Mouse (Mus musculus) kidney, adult 2 months (tissue): ENCODE results near the gene Nudt15. TPM values are rescaled to one million over a fixed set of nuclear protein-coding genes. Genes with fewer than 3 reads are reported as not detected.
"Not testable (repeated sequence)": the region's sequence is repeated elsewhere in the genome, so short reads cannot be mapped to it uniquely, and the experiment has no call there.

ENCODE experiments used
- DNase-seq: peaks from one replicate; pipeline ENCODE4 v3.0.0; 2021
- H3K27ac ChIP-seq: fragments of 200-500 bp; 2 replicates; pipeline ENCODE4 v1.5.1; 2012; ENCODE audit warnings: low read depth, low read length, control low read depth, inconsistent platforms; ENCODE audit not compliant: insufficient read depth
- H3K27me3 ChIP-seq: fragments of 200-500 bp; replicated peaks from 2 replicates; pipeline ENCODE4 v1.6.1; 2012; ENCODE audit warnings: mild to moderate bottlenecking, moderate library complexity, low read length, inconsistent platforms; ENCODE audit not compliant: control insufficient read depth, insufficient read depth
- H3K36me3 ChIP-seq: fragments of 200-500 bp; 2 replicates; pipeline ENCODE4 v1.6.1; 2012; ENCODE audit warnings: mild to moderate bottlenecking, moderate library complexity, low read length, inconsistent platforms; ENCODE audit not compliant: control insufficient read depth, insufficient read depth
- H3K4me1 ChIP-seq: fragments of 200-500 bp; 2 replicates; pipeline ENCODE4 v1.6.1; 2011; ENCODE audit warnings: low read length; ENCODE audit not compliant: control insufficient read depth, insufficient read depth
- H3K4me3 ChIP-seq: fragments of 200-500 bp; 2 replicates; pipeline ENCODE4 v1.5.1; 2011; ENCODE audit warnings: mild to moderate bottlenecking, low read depth, low read length, control low read depth; ENCODE audit not compliant: insufficient read depth
- CTCF ChIP-seq: fragments of 200-500 bp; conservative IDR thresholded peaks from 2 replicates; pipeline ENCODE4 v1.5.1; 2011; ENCODE audit warnings: low read depth, mild to moderate bottlenecking, control low read depth, low read length, moderate library complexity, mixed read lengths; ENCODE audit not compliant: insufficient read depth, insufficient read length
- POLR2A ChIP-seq: fragments of 200-500 bp; IDR thresholded peaks from one replicate; pipeline ENCODE4 v1.6.1; 2011; ENCODE audit warnings: low read depth, low read length, control low read depth
- WGBS: fragments of 180-500 bp; shearing (Covaris S2); methylation state at CpG from one replicate; pipeline ENCODE4 v1.1.7; 2018; 5-methylcytosine and 5-hydroxymethylcytosine counted together
- polyA plus RNA-seq: library from polyadenylated mRNA; depleted of rRNA; stranded (reverse); fragments of >200 nt; gene quantifications from 2 replicates; pipeline ENCODE4 v1.2.3, GENCODE M21; 2012; rRNA removed

The Nudt15 gene
- 1.4 and 1.7 TPM in 2 replicates for polyA plus RNA-seq

DNA sequence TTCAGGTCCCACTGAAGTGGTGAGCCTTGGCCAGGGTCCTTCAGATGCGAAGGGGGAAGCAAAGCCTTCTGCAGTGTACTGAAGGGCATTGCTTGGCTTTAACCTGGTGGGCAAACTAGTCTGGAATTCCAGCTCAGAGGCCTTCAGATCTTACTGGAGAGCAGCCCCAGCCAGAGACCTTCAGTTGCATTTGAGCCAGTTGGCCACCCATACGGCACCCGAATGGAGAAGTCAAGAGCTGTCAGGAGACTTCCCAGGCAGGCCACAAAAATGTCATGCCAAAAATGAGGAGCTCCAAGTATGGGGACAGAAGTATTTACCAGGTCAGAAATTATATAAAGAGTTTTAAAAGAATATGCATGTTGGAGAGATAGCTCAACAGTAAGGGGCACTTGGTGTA, at the start of gene Nudt15:
Nudt15 (minus strand) TSS at position 192 of the 400 bp plus-strand sequence.
- no peak for TF ChIP-seq CTCF
- DNase-seq: no peak
- H3K27me3 ChIP-seq: no peaks in the 10 kb centered on the region
- 0 out of 2 replicates have a peak, but pooled peaks cover 2% of the 10 kb centered on the region for H3K4me1 ChIP-seq
- H3K36me3 ChIP-seq: no peaks in the 10 kb centered on the region
- H3K27ac ChIP-seq: no peak within 1 kb of the TSS
- no peak within 1 kb of the TSS for H3K4me3 ChIP-seq
- WGBS: 95% methylated on average over 3 of the region's 3 CpGs

DNA sequence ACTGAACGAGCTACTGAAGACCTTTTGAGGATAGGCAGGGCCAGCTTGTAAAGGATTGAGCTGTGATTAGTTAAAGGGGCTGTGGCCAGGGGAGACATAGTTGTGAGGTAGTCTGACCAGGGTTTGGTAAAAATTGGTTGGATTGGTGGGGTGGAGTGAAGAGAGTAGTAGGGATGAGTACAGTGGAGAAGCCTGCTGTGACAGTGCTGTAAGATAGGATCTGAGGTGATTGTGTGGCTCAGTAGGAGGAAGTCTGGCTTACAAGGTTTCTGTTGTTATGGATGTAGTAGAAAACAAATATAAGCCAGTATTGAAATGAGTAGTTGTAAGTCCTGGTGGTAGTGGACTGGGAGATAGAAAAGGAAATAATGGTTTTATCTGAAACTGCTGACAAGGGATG, 44.1 kb upstream of the Nudt15 start:
- TF ChIP-seq POLR2A (no peak), CTCF (no peak)
- peaks cover 9% of the 10 kb centered on the region for H3K36me3 ChIP-seq
- DNase-seq: no peak
- H3K4me1 ChIP-seq: no peaks in the 10 kb centered on the region
- no peaks in the 10 kb centered on the region for H3K27me3 ChIP-seq
- no peak overlapping the region for H3K27ac ChIP-seq
- no peak overlapping the region for H3K4me3 ChIP-seq
- 85% methylated on average over 1 of the region's 1 CpGs for WGBS

- Histone ChIP-seq H3K27me3 (no peaks in the 10 kb centered on the region), H3K36me3 (peaks cover 5% of the 10 kb centered on the region), H3K4me3 (no peak overlapping the region), H3K27ac (no peak overlapping the region), H3K4me1 (no peaks in the 10 kb centered on the region)
- 83% methylated on average over 1 of the region's 1 CpGs for WGBS
- peak; percentile 6 for DNase-seq
- no peak for TF ChIP-seq POLR2A
- TF ChIP-seq CTCF: peak; percentile 53
Observed at GRCm38 (mm10) chr14:73588080-73588479, 40.0 kb upstream of the Nudt15 start.

DNA sequence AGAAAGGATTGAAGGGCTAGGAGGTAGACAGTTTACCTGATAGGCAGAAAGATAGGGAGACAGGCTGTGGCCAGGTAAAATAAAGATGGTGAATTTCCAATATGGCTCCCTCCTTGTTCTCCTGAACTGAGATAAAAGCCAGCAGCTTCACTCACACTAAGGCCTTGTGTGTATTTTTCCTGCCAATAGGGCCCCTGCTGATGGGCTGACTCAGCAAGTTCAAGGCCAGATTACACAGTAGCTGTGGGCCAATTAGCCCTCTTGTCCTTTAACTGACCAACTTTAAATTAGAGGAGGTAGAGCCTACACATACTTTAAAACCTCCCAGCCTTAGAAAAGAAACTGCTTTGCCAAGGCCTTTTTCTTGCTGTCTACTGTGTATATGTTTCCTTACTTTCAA, 28.3 kb upstream of the Nudt15 start:
- TF ChIP-seq CTCF (no peak), POLR2A (no peak)
- Histone ChIP-seq H3K4me1 (no peaks in the 10 kb centered on the region), H3K27ac (no peak overlapping the region), H3K4me3 (no peak overlapping the region), H3K27me3 (no peaks in the 10 kb centered on the region), H3K36me3 (peaks cover 3% of the 10 kb centered on the region)
- DNase-seq: peak; percentile 21

DNA sequence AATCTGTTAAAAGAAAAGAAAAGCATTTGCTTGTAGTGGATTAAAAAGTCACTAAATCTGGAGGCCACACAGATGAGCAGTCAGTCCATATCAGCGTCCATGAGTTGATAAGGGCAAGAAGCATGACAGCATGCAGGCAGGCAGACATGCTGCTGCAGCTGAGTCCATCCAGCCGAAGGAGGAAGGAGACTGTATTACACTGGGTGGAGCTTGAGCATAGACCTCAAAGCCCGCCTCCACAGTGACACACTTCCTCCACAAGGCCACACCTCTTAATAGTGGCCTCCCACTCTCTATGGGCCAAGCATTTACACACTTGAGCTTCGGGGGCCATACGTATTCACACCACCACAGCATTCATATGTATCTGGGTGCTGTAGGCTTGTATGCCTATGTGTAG, 26.0 kb upstream of the Nudt15 start:
- Histone ChIP-seq H3K27me3 (no peaks in the 10 kb centered on the region), H3K4me1 (no peaks in the 10 kb centered on the region), H3K36me3 (no peaks in the 10 kb centered on the region; the same call in 1 of the 2 replicates), H3K4me3 (no peak overlapping the region), H3K27ac (no peak overlapping the region)
- no peak for DNase-seq
- WGBS: 91% methylated on average over 5 of the region's 5 CpGs
- TF ChIP-seq CTCF (no peak), POLR2A (no peak)

- Histone ChIP-seq H3K27me3 (no peaks in the 10 kb centered on the region), H3K36me3 (no peaks in the 10 kb centered on the region; the same call in 1 of the 2 replicates), H3K4me3 (no peak overlapping the region), H3K4me1 (no peaks in the 10 kb centered on the region), H3K27ac (no peak overlapping the region)
- WGBS: 90% methylated on average over 4 of the region's 4 CpGs
- TF ChIP-seq CTCF: no peak
- no peak for TF ChIP-seq POLR2A
- no peak for DNase-seq
Observed at GRCm38 (mm10) chr14:73571143-73571542, 23.1 kb upstream of the Nudt15 start.

- not testable (repeated sequence) for H3K4me1 ChIP-seq, H3K27ac ChIP-seq, DNase-seq, H3K36me3 ChIP-seq, H3K4me3 ChIP-seq, H3K27me3 ChIP-seq
- 80% methylated on average over 4 of the region's 4 CpGs for WGBS
Observed at GRCm38 (mm10) chr14:73569831-73570230, 21.8 kb upstream of the Nudt15 start.

DNA sequence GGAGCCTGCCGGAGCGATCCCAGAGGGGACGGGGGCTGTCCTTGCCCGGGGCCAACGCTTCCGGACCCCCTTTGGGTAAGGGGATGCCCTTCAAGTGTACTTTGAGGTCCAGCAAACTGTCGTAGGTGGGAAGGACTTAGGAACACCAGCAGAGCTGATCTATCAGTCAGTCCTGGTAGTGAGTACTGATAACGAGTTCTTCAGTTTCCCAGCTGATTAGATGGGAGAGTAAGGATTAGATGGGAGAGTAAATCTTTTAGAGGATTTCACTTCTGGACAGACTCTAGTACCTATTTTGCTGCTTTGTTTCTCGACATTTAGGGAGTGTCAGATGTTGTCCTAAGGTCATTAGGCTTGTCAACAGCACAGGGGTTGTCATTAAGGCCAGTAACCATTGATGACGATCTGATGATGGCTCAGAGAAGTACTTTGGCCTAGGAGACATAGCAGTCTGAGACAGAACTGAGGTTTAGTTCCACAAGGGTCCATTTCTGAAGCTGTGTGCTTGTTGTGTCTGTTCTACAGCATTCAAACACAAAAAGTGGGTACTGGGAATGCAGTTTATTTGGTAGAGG, 5.2 kb upstream of the Nudt15 start:
- DNase-seq: no peak
- under 1% methylated on average over 10 of the region's 10 CpGs for WGBS
- Histone ChIP-seq H3K4me1 (peaks cover 6% of the 10 kb centered on the region; the same call in 1 of the 2 replicates), H3K27me3 (no peaks in the 10 kb centered on the region), H3K27ac (peak overlapping the region; percentile 62), H3K4me3 (peak overlapping the region; percentile 97), H3K36me3 (peaks cover 3% of the 10 kb centered on the region)
- no peak for TF ChIP-seq CTCF
- no peak for TF ChIP-seq POLR2A
